Mouse (Mus musculus): ENCODE results near the gene Agpat4. TPM values are rescaled to one million over a fixed set of nuclear protein-coding genes. Genes with fewer than 3 reads are reported as not detected.
A peak's percentile ranks its signal among the peaks of the same experiment; 100 is the strongest.

The Agpat4 gene
- polyA plus RNA-seq, 1 experiment, result 48.5 TPM

GRCm38 (mm10) chr17:12182702-12183485, 64.4 kb downstream of the Agpat4 start:
- DNase-seq (ENCODE audit: extremely low spot score in 1 of 2, low spot score in 1 of 2), result no peak

DNA sequence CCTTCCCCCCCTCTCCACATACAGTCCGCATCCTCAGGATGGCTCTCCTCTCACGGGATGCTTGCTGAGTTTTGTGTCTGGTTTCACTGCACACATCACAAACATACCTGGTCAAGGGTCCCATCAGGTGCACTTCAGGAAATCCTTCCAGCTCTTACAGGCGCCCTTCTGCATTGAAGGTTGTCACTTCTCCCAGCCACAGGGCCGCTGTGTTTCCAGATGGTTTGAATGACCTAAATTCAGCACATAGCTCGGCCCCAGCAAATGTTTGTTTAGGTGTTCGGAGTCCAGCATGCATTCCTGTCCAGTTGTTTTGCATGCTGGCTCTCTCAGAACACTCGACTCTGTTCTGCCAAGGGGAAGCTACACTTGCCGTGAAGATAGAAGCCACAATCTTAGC, 65.8 kb downstream of the Agpat4 start:
- no peak for DNase-seq (ENCODE audit: extremely low spot score in 1 of 2, low spot score in 1 of 2)

GRCm38 (mm10) chr17:12185855-12186254, 67.4 kb downstream of the Agpat4 start:
- DNase-seq (ENCODE audit: extremely low spot score in 1 of 2, low spot score in 1 of 2), result no peak

DNA sequence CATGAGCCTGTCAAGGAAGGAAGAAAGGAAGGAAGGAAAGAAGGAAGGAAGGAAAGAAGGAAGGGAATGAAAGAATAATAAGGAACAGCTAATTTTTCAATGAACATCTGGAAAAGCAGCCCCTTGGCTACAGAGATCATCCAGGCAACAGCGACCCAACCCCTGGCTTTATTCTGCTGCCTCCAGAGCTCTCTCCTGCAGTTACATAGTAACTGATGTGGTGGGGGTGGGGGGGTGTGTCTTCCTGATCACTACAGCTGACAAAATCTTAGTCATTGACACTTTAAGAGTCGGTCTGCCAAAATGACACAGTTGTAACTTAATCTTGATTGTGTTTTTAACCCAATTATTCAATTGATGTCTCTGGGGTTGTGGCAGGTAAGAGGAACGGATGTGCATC, 67.8 kb downstream of the Agpat4 start:
- no peak for DNase-seq (ENCODE audit: extremely low spot score in 1 of 2, low spot score in 1 of 2)

DNA sequence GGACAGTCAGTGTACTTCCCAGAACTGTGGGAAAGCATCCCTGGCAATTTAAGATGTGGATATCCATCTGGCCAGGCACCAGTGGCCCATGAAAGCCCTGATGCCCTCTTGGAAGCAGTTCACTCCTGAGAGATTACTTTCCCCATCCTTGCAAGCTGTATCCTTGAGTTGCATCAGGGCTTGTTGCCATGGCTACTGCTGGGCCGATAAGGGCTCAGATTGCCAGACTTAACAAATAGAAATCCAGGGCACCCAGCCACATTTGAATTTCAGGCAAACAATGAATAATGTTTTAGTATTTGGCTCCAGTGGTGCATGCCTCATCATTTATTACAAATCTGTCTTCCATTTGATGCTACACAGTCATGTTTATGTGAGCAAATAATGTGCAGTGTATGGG, 69.3 kb downstream of the Agpat4 start:
- peak in 1 of 2 experiments; percentile 62 for DNase-seq (ENCODE audit: extremely low spot score in 1 of 2, low spot score in 1 of 2)

- DNase-seq (ENCODE audit: extremely low spot score in 1 of 2, low spot score in 1 of 2), result no peak
These were observed 76.6 kb downstream of the Agpat4 start for GRCm38 (mm10) chr17:12195137-12195536.

DNA sequence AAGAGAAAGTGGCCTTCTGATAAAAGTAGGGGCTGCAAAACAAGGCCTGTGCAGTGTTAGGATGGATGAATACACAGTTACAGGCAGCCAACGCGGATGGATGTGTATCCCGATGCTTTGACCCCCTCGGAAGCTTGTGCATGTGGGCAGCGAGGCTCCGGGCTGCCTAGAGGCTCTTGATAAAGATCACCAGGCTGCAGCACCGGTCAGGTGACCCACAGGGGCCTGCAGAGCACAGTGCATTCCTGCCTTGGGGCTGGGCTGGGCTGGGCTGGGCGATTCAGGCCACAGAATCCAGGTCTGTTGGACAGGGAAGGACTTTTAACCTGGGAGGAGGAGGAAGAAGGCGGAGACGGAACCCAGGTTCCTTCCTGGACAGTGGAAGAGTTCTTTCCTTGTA, 77.1 kb downstream of the Agpat4 start:
- no peak for DNase-seq (ENCODE audit: extremely low spot score in 1 of 2, low spot score in 1 of 2)

GRCm38 (mm10) chr17:12199933-12200332, 81.4 kb downstream of the Agpat4 start:
- no peak for DNase-seq (ENCODE audit: extremely low spot score in 1 of 2, low spot score in 1 of 2)

GRCm38 (mm10) chr17:12201086-12201485, 82.6 kb downstream of the Agpat4 start:
- DNase-seq (ENCODE audit: extremely low spot score in 1 of 2, low spot score in 1 of 2), result no peak

GRCm38 (mm10) chr17:12203414-12203897, 85.0 kb downstream of the Agpat4 start:
- no peak for DNase-seq (ENCODE audit: extremely low spot score in 1 of 2, low spot score in 1 of 2)

- no peak for DNase-seq (ENCODE audit: extremely low spot score in 1 of 2, low spot score in 1 of 2)
These were observed 85.7 kb downstream of the Agpat4 start for GRCm38 (mm10) chr17:12204246-12204645.

DNA sequence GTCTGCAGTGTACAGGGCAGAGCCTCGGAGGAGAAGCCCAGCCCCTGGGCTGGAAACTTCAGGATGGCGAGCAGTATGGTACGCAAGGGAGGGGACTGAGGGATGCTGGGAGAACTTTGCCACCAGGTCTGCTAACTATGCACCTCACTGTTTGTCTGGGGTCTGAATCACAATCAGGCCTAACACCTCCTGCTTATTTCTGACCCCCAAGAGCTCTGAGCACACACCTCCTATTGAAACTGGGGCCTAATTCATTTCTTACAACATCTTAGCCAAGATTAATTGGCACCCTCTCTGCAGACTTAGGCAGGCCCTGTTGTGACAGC, 86.1 kb downstream of the Agpat4 start:
- DNase-seq (ENCODE audit: extremely low spot score in 1 of 2, low spot score in 1 of 2), result no peak

DNA sequence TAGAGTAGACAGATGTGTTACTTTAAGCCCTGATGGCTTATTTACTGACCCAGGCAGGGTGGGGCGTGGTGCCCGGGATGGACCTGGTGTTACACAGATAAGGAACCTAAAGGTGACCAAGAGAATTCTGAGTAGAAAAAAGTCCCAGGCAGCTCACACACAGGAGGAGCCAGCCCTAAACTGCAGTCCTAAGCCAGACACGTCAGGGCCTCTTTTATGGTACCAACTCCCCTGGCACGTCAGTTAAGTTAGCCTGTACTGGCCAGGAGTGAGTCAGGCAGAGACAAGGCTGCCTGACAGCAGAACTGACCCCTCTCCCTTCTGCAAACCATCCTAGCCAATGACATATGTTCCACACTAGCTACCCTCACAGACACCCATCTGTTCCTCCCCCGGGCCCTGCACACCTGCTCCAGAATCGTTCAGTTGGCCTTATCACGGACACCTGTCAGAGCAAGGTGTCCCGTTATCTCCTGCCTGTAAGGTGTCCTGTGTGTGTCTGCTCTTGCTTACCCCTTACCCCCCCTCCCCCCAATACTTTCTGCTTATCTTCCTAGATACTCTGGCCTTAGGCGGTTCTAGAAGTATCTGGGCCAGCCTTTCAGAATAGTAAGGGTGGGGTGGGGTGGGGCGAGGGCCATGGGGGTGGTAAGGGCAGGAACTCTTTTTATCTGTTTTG, 86.7 kb downstream of the Agpat4 start:
- no peak for DNase-seq (ENCODE audit: extremely low spot score in 1 of 2, low spot score in 1 of 2)

DNA sequence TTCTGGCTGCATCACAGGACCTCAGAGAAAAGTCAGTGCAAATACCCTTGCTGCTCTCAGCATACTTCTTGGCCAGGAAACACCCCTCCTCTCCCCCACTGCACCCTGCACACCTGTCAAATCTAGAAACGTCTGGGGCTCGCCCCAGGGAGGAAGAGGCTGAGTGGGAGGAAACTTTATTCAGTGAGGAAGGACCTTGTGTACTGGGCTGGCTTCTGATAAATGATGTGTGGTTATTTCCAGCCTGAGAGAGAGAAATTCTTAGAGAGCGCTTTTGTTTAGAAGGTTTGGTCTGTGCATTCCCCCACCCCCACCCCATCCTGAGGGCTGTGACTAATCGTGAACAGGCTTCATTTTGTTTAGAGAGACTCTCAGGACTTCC, 87.2 kb downstream of the Agpat4 start:
- DNase-seq (ENCODE audit: extremely low spot score in 1 of 2, low spot score in 1 of 2), result no peak

DNA sequence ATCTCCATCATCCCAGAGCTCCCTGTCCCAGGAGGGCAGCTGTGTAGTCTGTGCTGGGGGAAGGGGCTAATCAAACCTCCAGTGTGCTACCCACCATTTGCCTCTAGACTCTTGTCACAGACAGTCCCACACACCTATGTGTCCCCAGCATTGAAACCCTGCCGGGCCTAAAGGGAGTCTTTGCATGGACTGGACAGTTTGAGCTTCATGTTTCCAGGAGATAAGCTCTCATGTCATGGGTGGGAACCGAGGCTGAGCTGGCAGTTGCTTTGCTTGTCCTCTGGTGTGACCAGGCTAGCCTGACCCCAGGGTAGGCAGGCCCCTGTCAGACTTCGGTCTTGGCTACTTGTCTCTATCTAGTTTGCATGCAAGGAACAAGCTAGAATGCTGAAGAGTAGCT, 87.7 kb downstream of the Agpat4 start:
- no peak for DNase-seq (ENCODE audit: extremely low spot score in 1 of 2, low spot score in 1 of 2)

- no peak for DNase-seq (ENCODE audit: extremely low spot score in 1 of 2, low spot score in 1 of 2)
These were observed 88.6 kb downstream of the Agpat4 start for GRCm38 (mm10) chr17:12207022-12207548.

DNA sequence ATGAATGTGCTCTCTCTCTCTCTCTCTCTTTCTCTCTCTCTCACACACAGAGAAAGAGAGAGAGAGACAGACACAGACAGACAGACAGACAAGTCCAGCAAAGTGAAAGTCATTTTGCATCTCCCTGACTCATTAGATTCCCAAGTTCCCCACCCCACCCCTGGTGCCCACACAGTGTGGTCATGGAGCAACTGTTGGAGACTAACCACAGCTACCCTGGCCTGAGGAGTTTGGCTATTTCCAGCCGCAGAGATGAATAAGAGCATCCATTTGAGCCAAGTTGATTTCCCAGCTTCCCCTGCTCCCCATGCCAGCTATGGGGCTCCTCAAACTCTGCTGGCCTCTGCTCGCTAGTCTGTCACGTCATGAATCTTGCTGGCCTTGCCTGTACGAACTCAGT, 91.0 kb downstream of the Agpat4 start:
- DNase-seq (ENCODE audit: extremely low spot score in 1 of 2, low spot score in 1 of 2), result no peak

- DNase-seq (ENCODE audit: extremely low spot score in 1 of 2, low spot score in 1 of 2), result peak; percentile 62 to 93
These were observed 92.1 kb downstream of the Agpat4 start for GRCm38 (mm10) chr17:12210544-12211132.

GRCm38 (mm10) chr17:12211890-12212289, 93.4 kb downstream of the Agpat4 start:
- DNase-seq (ENCODE audit: extremely low spot score in 1 of 2, low spot score in 1 of 2), result peak in 1 of 2 experiments; percentile 54

DNA sequence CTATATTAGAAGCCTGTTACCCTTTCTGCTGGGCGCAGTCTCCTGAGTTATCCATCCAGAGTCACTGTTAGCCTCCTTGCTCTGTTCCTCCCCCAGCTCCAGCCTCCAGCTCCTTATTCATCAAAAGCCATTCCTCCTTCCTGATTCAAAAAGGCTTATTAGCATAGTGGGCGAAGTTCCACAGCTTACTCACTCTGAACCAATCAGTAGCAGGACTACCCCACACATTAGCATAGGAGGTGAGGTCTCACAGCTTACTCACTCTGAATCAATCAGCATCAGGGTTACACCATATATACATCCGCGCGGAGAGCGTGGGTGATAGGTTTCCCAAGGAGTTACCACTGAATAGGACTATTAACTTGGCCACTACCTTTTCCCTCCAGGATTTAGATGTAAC, 93.8 kb downstream of the Agpat4 start:
- DNase-seq (ENCODE audit: extremely low spot score in 1 of 2, low spot score in 1 of 2), result peak in 1 of 2 experiments; percentile 79

GRCm38 (mm10) chr17:12213430-12213829, 94.9 kb downstream of the Agpat4 start:
- DNase-seq (ENCODE audit: extremely low spot score in 1 of 2, low spot score in 1 of 2), result peak in 1 of 2 experiments; percentile 66
